ENCODE assay signal across 8 mouse cellular contexts in genomic region chr12:31271361-31272011, GRCm38 (mm10). TPM values are rescaled to one million over a fixed set of nuclear protein-coding genes. Genes with fewer than 3 reads are reported as not detected.
A peak's percentile ranks its signal among the peaks of the same experiment; 100 is the strongest.
DNase-seq lines count a peak whose midpoint lies in the region; ATAC-seq lines count a peak whose summit lies in the region.

No protein-coding gene starts in this region.

- H3K4me3 ChIP-seq in intestine, embryonic 14.5 days (ENCODE audit: low read depth, low read length) = peak overlapping the region; percentile 15; the same call in 1 of the 2 replicates
- H3K4me3 ChIP-seq in lung, embryonic 16.5 days (ENCODE audit: low read length) = peak overlapping the region; percentile 17; the same call in 1 of the 2 replicates

- H3K27me3 ChIP-seq in intestine, embryonic 14.5 days (replicated peaks; ENCODE audit: control insufficient read depth, insufficient read depth, low read length) = no peaks in the 10 kb centered on the region
- no peaks in the 10 kb centered on the region for H3K27me3 ChIP-seq in lung, embryonic 16.5 days (ENCODE audit: control insufficient read depth, insufficient read depth, low read depth, low read length)

- H3K36me3 ChIP-seq in intestine, embryonic 14.5 days (ENCODE audit: control insufficient read depth, insufficient read depth, low read length) = peaks cover 85% of the 10 kb centered on the region
- peaks cover 36% of the 10 kb centered on the region for H3K36me3 ChIP-seq in lung, embryonic 16.5 days (ENCODE audit: control insufficient read depth, insufficient read depth, low read length)

- WGBS in intestine, embryonic 14.5 days = 10% methylated on average over 16 of the region's 16 CpGs
- 2% methylated on average over 16 of the region's 16 CpGs for WGBS in lung, embryonic 16.5 days

- H3K9ac ChIP-seq in intestine, embryonic 14.5 days (ENCODE audit: low read length) = no peak overlapping the region
- peak overlapping the region; percentile 37; the same call in 1 of the 2 replicates for H3K9ac ChIP-seq in lung, embryonic 16.5 days (ENCODE audit: low read length)

- H3K4me2 ChIP-seq in intestine, embryonic 14.5 days (ENCODE audit: low read length) = peak overlapping the region; percentile 37
- H3K4me2 ChIP-seq in lung, embryonic 16.5 days (ENCODE audit: low read depth, low read length) = peak overlapping the region; percentile 45

- H3K4me1 ChIP-seq in intestine, embryonic 14.5 days (replicated peaks; ENCODE audit: control insufficient read depth, insufficient read depth, low read length) = peaks cover 65% of the 10 kb centered on the region
- peaks cover 54% of the 10 kb centered on the region for H3K4me1 ChIP-seq in lung, embryonic 16.5 days (replicated peaks; ENCODE audit: control insufficient read depth, insufficient read depth, low read length)

- H3K27ac ChIP-seq in intestine, embryonic 14.5 days (ENCODE audit: low read depth) = peak overlapping the region; percentile 77
- peak overlapping the region; percentile 94 for H3K27ac ChIP-seq in lung, embryonic 16.5 days (ENCODE audit: low read length)

- intact Hi-C loops in left cerebral cortex, postnatal 4 days (cut with DNase I) = no loop called here

- peak; percentile 13 for DNase-seq in left cerebral cortex, postnatal 4 days
- DNase-seq in left cerebral cortex, adult 8-10 months (ENCODE audit: low spot score in 2 of 2) = no peak
- peak; percentile 76 for DNase-seq in embryo, embryonic 10.5 days (ENCODE audit: low spot score)
- peak; percentile 82 for DNase-seq in intestine, embryonic 14.5 days (ENCODE audit: low spot score)
- DNase-seq in T-cell, adult 2 months (ENCODE audit: low spot score) = no peak
- DNase-seq in thymus, adult 18-20 months = no peak

- ATAC-seq in intestine, embryonic 14.5 days (replicated peaks; ENCODE audit: low FRiP score, low TSS enrichment, low read depth) = peak; percentile 51
- ATAC-seq in lung, embryonic 16.5 days (ENCODE audit: low read depth) = peak; percentile 78
- no peak for ATAC-seq in cerebellum, adult (ENCODE audit: insufficient number of reproducible peaks, low FRiP score, low TSS enrichment)

- H3K9me3 ChIP-seq in intestine, embryonic 14.5 days (ENCODE audit: control insufficient read depth, low read length) = no peaks in the 10 kb centered on the region
- H3K9me3 ChIP-seq in lung, embryonic 16.5 days (ENCODE audit: control insufficient read depth, low read length) = no peaks in the 10 kb centered on the region

RNA-seq across cellular contexts. Expression of gene Lamb1, which starts 6.5 kb away (rescaled TPM):
- 10 to 100 TPM; 50.9 to 55.7 TPM for total RNA-seq in left cerebral cortex, postnatal 4 days (2021)
- 10 to 100 TPM; 15.4 to 17.6 (median 16.8) TPM for total RNA-seq in left cerebral cortex, adult 8-10 months (2022)
- 96.3 and 102 TPM in 2 replicates for polyA plus RNA-seq in intestine, embryonic 14.5 days (2014; fragmentation: Nextera tagmentation; extraction: Ambion mirVana)
- 121 and 131 TPM in 2 replicates for polyA plus RNA-seq in lung, embryonic 16.5 days (2015; fragmentation: Nextera tagmentation; extraction: Ambion mirVana)

RNA-seq across cellular contexts. Expression of gene Gm6993, which starts 30.9 kb away (rescaled TPM):
- not detected for total RNA-seq in left cerebral cortex, postnatal 4 days (2021)
- not detected for total RNA-seq in left cerebral cortex, adult 8-10 months (2022)
- not detected in 2 replicates for polyA plus RNA-seq in intestine, embryonic 14.5 days (2014; fragmentation: Nextera tagmentation; extraction: Ambion mirVana)
- not detected in 2 replicates for polyA plus RNA-seq in lung, embryonic 16.5 days (2015; fragmentation: Nextera tagmentation; extraction: Ambion mirVana)

Comparison
In these comparisons a context has a peak if more than half of its experiments do, and no peak if none do; other contexts are left out.
1. DNase-seq: peak in left cerebral cortex, postnatal 4 days (single experiment), embryo, embryonic 10.5 days (single experiment) and intestine, embryonic 14.5 days (single experiment); none in left cerebral cortex, adult 8-10 months (0 of 2), T-cell, adult 2 months (single experiment) and thymus, adult 18-20 months (0 of 2).